Mouse (Mus musculus): ENCODE measurements around the gene Ghrhr. TPM values are rescaled to one million over a fixed set of nuclear protein-coding genes. Genes with fewer than 3 reads are reported as not detected.
A peak's percentile ranks its signal among the peaks of the same experiment; 100 is the strongest.

Gene Ghrhr
- total RNA-seq, 1 experiment from 2014 or later: not detected

- no peak for DNase-seq
These were observed 22.2 kb upstream of the Ghrhr start for GRCm38 (mm10) chr6:55353711-55354445.

DNA sequence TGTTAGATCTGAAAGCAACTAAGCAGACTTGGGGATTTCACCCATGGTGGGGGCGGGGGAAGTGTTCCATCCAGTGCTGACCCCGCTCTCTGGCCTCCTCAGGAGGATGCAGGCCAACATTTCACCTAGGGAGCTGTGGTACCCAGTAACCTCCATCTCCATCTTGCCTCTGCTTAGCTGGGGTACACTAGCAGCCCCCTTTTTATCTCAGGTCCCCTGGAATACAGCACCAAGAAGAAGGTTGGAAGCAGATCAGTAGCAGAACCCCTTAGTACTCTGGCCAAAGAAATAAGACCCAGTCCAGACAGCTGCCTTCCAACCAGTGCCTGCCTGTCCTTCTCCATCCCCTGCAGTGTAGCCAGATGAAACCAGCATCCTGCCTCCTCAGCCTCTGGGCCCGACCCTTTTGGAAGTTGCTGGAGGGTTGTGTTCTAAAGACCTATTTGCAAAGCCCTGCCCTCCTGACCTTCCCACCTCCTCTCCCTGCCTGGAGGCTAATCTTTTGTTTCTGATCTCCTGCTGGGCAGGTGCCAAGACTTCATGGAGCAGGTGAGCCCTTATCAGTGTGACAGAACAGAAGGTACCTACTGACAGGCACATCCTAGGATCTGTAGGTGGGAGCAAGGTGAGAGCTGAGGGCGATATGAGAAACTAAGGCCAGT, 21.5 kb upstream of the Ghrhr start:
- no peak for DNase-seq

DNA sequence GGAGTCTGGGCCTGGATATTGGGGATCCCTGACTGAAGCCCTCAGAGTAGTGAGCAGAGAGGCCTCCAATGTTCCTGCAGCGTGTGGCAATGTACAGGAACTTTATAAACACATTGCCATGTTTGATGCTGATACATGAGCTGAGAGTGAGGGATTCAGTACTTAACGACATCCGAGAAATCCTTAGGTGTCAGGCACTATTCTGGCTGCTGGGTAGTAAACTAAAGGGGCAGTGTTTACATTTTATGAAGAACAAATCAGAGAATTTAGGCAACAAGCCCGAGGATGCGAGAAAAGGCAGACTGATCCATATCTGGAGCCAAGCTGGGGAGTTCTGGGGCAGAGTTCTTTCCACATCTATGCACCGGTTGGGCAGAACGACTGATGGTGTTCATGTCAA, 20.5 kb upstream of the Ghrhr start:
- DNase-seq: no peak

DNA sequence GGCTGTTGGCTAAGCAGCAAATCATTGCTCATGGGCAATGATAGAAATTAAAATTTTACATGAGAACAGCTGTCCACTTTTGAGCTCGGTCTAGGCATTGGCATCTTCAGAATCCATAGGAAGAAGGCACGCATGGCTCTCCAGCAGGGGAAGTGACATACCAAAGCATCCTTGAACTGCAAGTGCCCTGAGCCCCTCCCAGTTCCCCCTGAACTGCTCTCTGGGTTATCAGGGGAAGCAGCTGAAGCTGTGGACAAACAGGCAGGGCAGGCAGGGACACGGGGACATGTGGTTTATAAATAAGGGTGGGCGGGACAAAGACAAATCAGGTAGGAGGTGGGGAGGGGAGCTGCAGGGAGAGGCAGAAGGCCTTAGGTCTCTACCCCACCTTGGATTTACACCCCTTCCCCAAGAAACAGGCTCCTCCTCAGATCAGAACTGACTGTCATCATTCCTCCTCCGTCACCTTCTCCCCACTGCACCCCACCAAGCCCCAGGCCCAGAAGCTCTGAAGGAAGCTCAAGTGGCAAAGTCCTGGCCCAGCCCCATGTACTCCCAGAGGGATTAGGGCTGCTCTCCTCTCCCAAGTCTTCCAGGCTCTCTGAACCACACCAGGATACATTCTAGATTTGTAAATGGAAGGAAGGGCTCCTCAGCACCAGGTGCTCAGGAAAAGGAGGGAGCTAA, 19.9 kb upstream of the Ghrhr start:
- no peak for DNase-seq

- no peak for DNase-seq
These were observed 19.0 kb upstream of the Ghrhr start for GRCm38 (mm10) chr6:55356976-55357635.

DNA sequence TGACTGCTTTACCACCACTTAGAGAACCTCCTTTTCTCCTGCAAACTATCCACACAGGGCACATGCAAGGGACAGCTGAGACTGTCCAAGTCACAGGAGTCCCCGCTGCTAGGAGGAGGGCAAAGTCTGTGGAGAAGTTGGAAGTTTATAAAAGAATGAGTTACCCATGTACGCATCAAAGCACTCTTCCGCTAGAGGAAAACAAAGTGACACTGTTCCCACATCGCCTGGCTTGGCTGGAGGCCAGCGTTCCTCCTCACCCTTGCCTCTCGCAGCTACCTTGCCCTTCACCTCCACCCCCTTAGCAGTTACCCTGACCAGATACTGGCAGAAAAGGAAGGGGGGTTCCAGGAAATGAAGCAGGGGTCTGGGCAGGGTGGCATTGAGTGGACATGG, 18.5 kb upstream of the Ghrhr start:
- DNase-seq: peak; percentile 48

GRCm38 (mm10) chr6:55358731-55359143, 17.4 kb upstream of the Ghrhr start:
- DNase-seq: no peak

GRCm38 (mm10) chr6:55362663-55363062, 13.4 kb upstream of the Ghrhr start:
- no peak for DNase-seq

GRCm38 (mm10) chr6:55367126-55367525, 9.0 kb upstream of the Ghrhr start:
- DNase-seq: no peak

- no peak for DNase-seq
These were observed 5.3 kb upstream of the Ghrhr start for GRCm38 (mm10) chr6:55370831-55371230.

DNA sequence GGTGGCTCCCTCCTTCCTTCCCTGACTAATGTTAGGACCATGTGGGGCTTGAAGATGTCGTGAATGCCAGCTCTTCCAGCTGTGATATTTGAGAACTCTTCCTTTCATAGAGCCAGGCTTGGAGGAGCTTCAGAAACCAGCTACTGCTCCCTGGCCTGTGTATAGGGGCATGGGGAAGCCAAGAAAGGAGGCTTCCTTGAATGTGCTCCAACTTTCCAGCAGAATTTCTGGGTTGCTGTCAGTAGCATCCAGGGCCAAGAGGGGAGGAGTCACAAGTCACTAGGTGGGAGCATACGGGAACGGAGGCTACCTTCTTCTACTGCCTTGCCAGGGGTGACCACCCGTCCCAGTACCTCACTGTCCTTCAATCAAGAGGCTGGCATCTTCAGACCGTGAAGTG, 416 bp downstream of the Ghrhr start:
- DNase-seq: no peak

- no peak for DNase-seq
These were observed 1.4 kb downstream of the Ghrhr start for GRCm38 (mm10) chr6:55377461-55377860.

GRCm38 (mm10) chr6:55379641-55380335, 3.7 kb downstream of the Ghrhr start:
- DNase-seq: peak; percentile 55

DNA sequence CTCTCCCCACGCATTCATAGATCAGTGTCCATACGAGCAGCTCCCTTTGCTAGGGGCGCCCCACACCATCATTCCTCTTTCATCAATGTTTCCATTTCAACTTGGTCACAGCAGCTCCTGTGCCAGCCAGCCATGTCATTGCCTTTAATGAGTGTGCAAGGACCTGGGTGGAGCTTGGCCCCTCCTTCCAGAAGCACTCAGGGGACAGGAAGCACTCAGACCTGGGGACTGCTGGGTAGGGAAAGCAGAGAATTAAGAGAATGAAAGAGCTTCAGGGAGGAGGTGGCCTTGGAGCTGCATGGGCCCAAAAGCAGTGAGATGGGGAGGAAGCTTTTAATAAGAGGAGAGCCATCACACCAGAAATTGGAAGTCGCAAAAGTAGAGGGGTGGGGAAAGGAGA, 5.9 kb downstream of the Ghrhr start:
- DNase-seq: no peak

DNA sequence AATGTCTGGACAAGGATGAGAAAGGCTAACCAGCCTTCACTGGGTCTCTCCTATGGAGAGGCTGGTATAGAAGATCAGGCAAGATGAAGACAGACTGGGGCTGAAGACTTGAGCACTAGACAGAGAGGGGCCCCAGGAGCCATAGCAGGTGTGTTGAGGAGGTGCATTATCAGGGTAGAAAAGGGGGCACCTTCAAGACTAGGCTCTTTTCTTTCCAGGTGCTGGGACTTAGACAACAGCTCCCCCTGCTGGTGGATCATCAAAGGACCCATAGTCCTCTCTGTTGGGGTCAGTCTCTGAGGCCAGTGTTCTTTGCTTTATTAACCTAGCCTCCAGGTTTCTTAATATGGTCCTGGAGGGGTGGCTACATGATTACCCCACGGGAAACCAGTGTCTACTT, 7.8 kb downstream of the Ghrhr start:
- DNase-seq: peak; percentile 76

GRCm38 (mm10) chr6:55384356-55384951, 8.4 kb downstream of the Ghrhr start:
- DNase-seq: no peak

GRCm38 (mm10) chr6:55388546-55389169, 12.6 kb downstream of the Ghrhr start:
- no peak for DNase-seq

DNA sequence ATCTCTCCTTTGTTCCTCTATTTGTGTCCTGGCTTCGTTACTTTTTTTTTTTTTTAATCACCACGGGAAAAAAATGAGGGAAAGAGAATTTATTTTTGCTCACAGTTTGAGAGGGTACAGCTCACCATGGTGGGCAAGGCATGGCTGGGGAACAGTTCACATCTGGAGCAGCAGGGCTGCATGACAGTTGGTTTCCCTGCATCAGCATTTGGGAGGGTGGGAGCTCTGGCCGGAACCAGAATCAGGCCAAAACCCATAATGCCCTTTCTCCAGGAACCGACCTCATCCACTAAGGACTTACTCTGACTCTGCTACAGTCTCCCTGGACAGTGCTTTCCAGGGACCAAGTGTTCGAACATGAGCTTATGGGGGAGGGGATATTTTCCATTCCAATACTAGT, 13.2 kb downstream of the Ghrhr start:
- DNase-seq: no peak

GRCm38 (mm10) chr6:55391814-55392213, 15.7 kb downstream of the Ghrhr start:
- no peak for DNase-seq

- DNase-seq: peak; percentile 81
These were observed 16.4 kb downstream of the Ghrhr start for GRCm38 (mm10) chr6:55392453-55392852.

- DNase-seq: no peak
These were observed 18.8 kb downstream of the Ghrhr start for GRCm38 (mm10) chr6:55394854-55395253.

All from adrenal gland, postnatal 14 days (tissue).